9 mouse cellular contexts compared by ENCODE assay signal in the genomic region with DNA sequence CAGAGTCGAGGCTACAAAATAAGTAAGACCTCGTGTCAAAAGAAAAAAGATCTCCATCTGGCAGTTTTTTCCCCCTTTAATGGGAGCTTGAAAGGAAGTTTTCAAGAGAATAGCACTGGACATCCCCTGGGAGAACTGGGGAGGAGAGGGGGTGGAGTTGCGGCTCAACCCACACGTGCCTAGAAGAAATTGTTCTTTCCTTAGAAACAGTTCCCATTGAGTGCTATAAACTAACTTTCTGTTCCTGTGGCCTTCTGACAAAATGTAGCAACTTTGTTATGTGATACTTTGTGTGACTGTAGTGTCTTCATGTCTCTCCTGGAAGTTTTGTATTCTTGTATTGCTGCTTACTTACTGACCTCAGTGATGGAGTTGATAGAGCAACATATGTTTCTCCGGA. TPM values are rescaled to one million over a fixed set of nuclear protein-coding genes. Genes with fewer than 3 reads are reported as not detected.
DNase-seq lines count a peak whose midpoint lies in the region; ATAC-seq and TF ChIP-seq lines count a peak whose summit lies in the region.
"Had no signal": no experiment of that assay in that cellular context is flagged by ENCODE, and none has a peak within 500 bp of the region (broad histone marks: within the 10 kb centered on the region; RNA-seq: fewer than 3 reads in every experiment).

No protein-coding gene starts in this region.

- peaks cover 26% of the 10 kb centered on the region for H3K4me1 ChIP-seq in forebrain, embryonic 15.5 days
- peaks cover 16% of the 10 kb centered on the region for H3K4me1 ChIP-seq in liver, embryonic 16.5 days (ENCODE audit: control insufficient read depth, low read depth, low read length)

- peaks cover 39% of the 10 kb centered on the region for H3K79me2 ChIP-seq in C2C12 (ENCODE audit: control insufficient read depth, insufficient read depth)

- intact Hi-C loops in gastrocnemius, adult 2 months (cut with DNase I), result no loop called here

- H3K4me2 ChIP-seq in forebrain, embryonic 15.5 days (replicated peaks), result peak overlapping the region; percentile 67
- peak overlapping the region; percentile 69 for H3K4me2 ChIP-seq in liver, embryonic 16.5 days (ENCODE audit: low read depth, low read length)

- H3K9me3 ChIP-seq in forebrain, embryonic 15.5 days, result no peaks in the 10 kb centered on the region
- no peaks in the 10 kb centered on the region for H3K9me3 ChIP-seq in liver, embryonic 16.5 days (replicated peaks; ENCODE audit: control insufficient read depth, low read length)

- H3ac ChIP-seq in C2C12 (ENCODE audit: control insufficient read depth, insufficient read length, low read depth), result no peak overlapping the region

- H3K27me3 ChIP-seq in C2C12 (ENCODE audit: control insufficient read depth, insufficient read depth, insufficient read length), result no peaks in the 10 kb centered on the region
- H3K27me3 ChIP-seq in forebrain, embryonic 15.5 days, result no peaks in the 10 kb centered on the region
- H3K27me3 ChIP-seq in liver, embryonic 16.5 days (ENCODE audit: control insufficient read depth, insufficient read depth, low read depth, low read length), result no peaks in the 10 kb centered on the region

- H3K27ac ChIP-seq in gastrocnemius, adult 2 months, result peak overlapping the region; percentile 96; the same call in 1 of the 2 replicates
- H3K27ac ChIP-seq in forebrain, embryonic 15.5 days (replicated peaks), result no peak overlapping the region
- H3K27ac ChIP-seq in liver, embryonic 16.5 days (ENCODE audit: low read length), result no peak overlapping the region

- no peak for ATAC-seq in forebrain, embryonic 15.5 days (replicated peaks)
- no peak for ATAC-seq in liver, embryonic 16.5 days (ENCODE audit: low read depth)

- peak overlapping the region; percentile 97 for H3K4me3 ChIP-seq in gastrocnemius, adult 2 months
- peak overlapping the region; percentile 95 for H3K4me3 ChIP-seq in C2C12 (ENCODE audit: insufficient read depth, poor library complexity, severe bottlenecking)
- H3K4me3 ChIP-seq in forebrain, embryonic 15.5 days, result peak overlapping the region; percentile 94
- H3K4me3 ChIP-seq in liver, embryonic 16.5 days (ENCODE audit: low read depth, low read length), result peak overlapping the region; percentile 87

- peak overlapping the region; percentile 96 for H3K9ac ChIP-seq in forebrain, embryonic 15.5 days (replicated peaks)
- peak overlapping the region; percentile 0; the same call in 1 of the 2 replicates for H3K9ac ChIP-seq in liver, embryonic 16.5 days (ENCODE audit: low read depth, low read length)

- H3K36me3 ChIP-seq in C2C12 (ENCODE audit: control insufficient read depth, insufficient read depth), result peaks cover 17% of the 10 kb centered on the region
- peaks cover 32% of the 10 kb centered on the region for H3K36me3 ChIP-seq in forebrain, embryonic 15.5 days
- H3K36me3 ChIP-seq in liver, embryonic 16.5 days (ENCODE audit: control insufficient read depth, insufficient read depth), result peaks cover 3% of the 10 kb centered on the region; the same call in 1 of the 2 replicates

- no peak for TF ChIP-seq CTCF in gastrocnemius, adult 2 months (IDR thresholded peaks at IDR 0.05)
- TF ChIP-seq CTCF in C2C12 (IDR thresholded peaks at IDR 0.05; ENCODE audit: control insufficient read depth, insufficient read depth, insufficient read length), result no peak

- 26% methylated on average over 5 of the region's 5 CpGs for WGBS in forebrain, embryonic 15.5 days
- WGBS in liver, embryonic 16.5 days (ENCODE audit: insufficient replicate concordance), result 17% methylated on average over 5 of the region's 5 CpGs

- DNase-seq in gastrocnemius, adult 2 months, result no peak
- DNase-seq in gastrocnemius, postnatal 4 days (ENCODE audit: low spot score in 2 of 2), result no peak
- DNase-seq in Muller cell, postnatal 12 days (ENCODE audit: inconsistent ontology term), result no peak
- no peak for DNase-seq in layer of hippocampus, adult 18-20 months (ENCODE audit: low spot score in 2 of 2)
- DNase-seq in thymus, postnatal 36 days, result no peak

- peaks cover 21% of the 10 kb centered on the region for H3K79me3 ChIP-seq in C2C12 (ENCODE audit: low read depth)

TF ChIP-seq in C2C12, 6 proteins besides CTCF, POLR2A, EP300 and RAD21:
- TF ChIP-seq FOSL1 (IDR thresholded peaks at IDR 0.05; ENCODE audit: insufficient read depth, low read length, poor library complexity, severe bottlenecking) (no peak), MYOG (IDR thresholded peaks at IDR 0.05; ENCODE audit: control insufficient read depth, extremely low read depth, insufficient read length) (no peak), USF1 (IDR thresholded peaks at IDR 0.05; ENCODE audit: low read depth) (no peak), MYOD1 (IDR thresholded peaks at IDR 0.05; ENCODE audit: control insufficient read depth, insufficient read length, low read depth) (no peak), CEBPB (IDR thresholded peaks at IDR 0.05; ENCODE audit: low read depth) (no peak), MAX (IDR thresholded peaks at IDR 0.05) (no peak)
TF ChIP-seq in C2C12: peak in this region for 0.

RNA-seq across cellular contexts. Expression of a gene that starts 1.2 kb away (rescaled TPM):
- total RNA-seq in gastrocnemius, adult 2 months (2021), result 10 to 100 TPM; 14.1 to 17.0 TPM
- 10 to 100 TPM; 22.0 to 24.8 TPM for total RNA-seq in gastrocnemius, postnatal 4 days (2021)
- 4.7 TPM for polyA plus RNA-seq in C2C12 (2012; fragmentation: generic; extraction: Trizol)
- 59.9 and 62.5 TPM in 2 replicates for polyA plus RNA-seq in forebrain, embryonic 15.5 days (2015; fragmentation: Nextera tagmentation; extraction: Ambion mirVana)
- 6.6 and 6.7 TPM in 2 replicates for polyA plus RNA-seq in liver, embryonic 16.5 days (2015; fragmentation: Nextera tagmentation; extraction: Ambion mirVana)
- total RNA-seq in layer of hippocampus, adult 18-20 months (2021), result 10 to 100 TPM; 49.1 to 50.0 TPM

RNA-seq across cellular contexts. Expression of a gene that starts 1.3 kb away (rescaled TPM):
- 1 to 10 TPM; 4.0 to 5.4 TPM for total RNA-seq in gastrocnemius, adult 2 months (2021)
- total RNA-seq in gastrocnemius, postnatal 4 days (2021), result 1 to 10 TPM; 8.4 to 9.9 TPM
- polyA plus RNA-seq in C2C12 (2012; fragmentation: generic; extraction: Trizol), result 13.7 TPM
- 32.8 and 34.4 TPM in 2 replicates for polyA plus RNA-seq in forebrain, embryonic 15.5 days (2015; fragmentation: Nextera tagmentation; extraction: Ambion mirVana)
- polyA plus RNA-seq in liver, embryonic 16.5 days (2015; fragmentation: Nextera tagmentation; extraction: Ambion mirVana), result 10.0 and 10.6 TPM in 2 replicates
- total RNA-seq in layer of hippocampus, adult 18-20 months (2021), result 10 to 100 TPM; 22.3 to 23.2 TPM

RNA-seq across cellular contexts. Expression of a gene that starts 15.6 kb away (rescaled TPM):
- total RNA-seq in gastrocnemius, adult 2 months (2021), result not detected
- total RNA-seq in gastrocnemius, postnatal 4 days (2021), result not detected
- not detected for polyA plus RNA-seq in C2C12 (2012; fragmentation: generic; extraction: Trizol)
- polyA plus RNA-seq in forebrain, embryonic 15.5 days (2015; fragmentation: Nextera tagmentation; extraction: Ambion mirVana), result not detected in 2 replicates
- polyA plus RNA-seq in liver, embryonic 16.5 days (2015; fragmentation: Nextera tagmentation; extraction: Ambion mirVana), result not detected in 2 replicates
- not detected for total RNA-seq in layer of hippocampus, adult 18-20 months (2021)
- polyA plus RNA-seq: frontal cortex, adult 2 months had no signal

RNA-seq across cellular contexts. Expression of a gene that starts 52.7 kb away (rescaled TPM):
- 100 to 1,000 TPM; 221 to 236 TPM for total RNA-seq in gastrocnemius, adult 2 months (2021)
- 100 to 1,000 TPM; 364 to 369 TPM for total RNA-seq in gastrocnemius, postnatal 4 days (2021)
- polyA plus RNA-seq in C2C12 (2012; fragmentation: generic; extraction: Trizol), result 1,114 TPM
- polyA plus RNA-seq in forebrain, embryonic 15.5 days (2015; fragmentation: Nextera tagmentation; extraction: Ambion mirVana), result 585 and 597 TPM in 2 replicates
- polyA plus RNA-seq in liver, embryonic 16.5 days (2015; fragmentation: Nextera tagmentation; extraction: Ambion mirVana), result 258 and 312 TPM in 2 replicates
- 100 to 1,000 TPM; 198 to 207 TPM for total RNA-seq in layer of hippocampus, adult 18-20 months (2021)

RNA-seq across cellular contexts. Expression of a gene that starts 57.9 kb away (rescaled TPM):
- total RNA-seq in gastrocnemius, adult 2 months (2021), result 1 to 10 TPM; 2.8 to 3.3 TPM
- total RNA-seq in gastrocnemius, postnatal 4 days (2021), result 1 to 10 TPM; 4.8 to 5.9 TPM
- polyA plus RNA-seq in C2C12 (2012; fragmentation: generic; extraction: Trizol), result 1.1 TPM
- polyA plus RNA-seq in forebrain, embryonic 15.5 days (2015; fragmentation: Nextera tagmentation; extraction: Ambion mirVana), result 14.2 and 15.7 TPM in 2 replicates
- polyA plus RNA-seq in liver, embryonic 16.5 days (2015; fragmentation: Nextera tagmentation; extraction: Ambion mirVana), result 0.68 and 1.3 TPM in 2 replicates
- 100 to 1,000 TPM in 1 of 2 experiments, 10 to 100 TPM in 1; 94.9 to 103 TPM for total RNA-seq in layer of hippocampus, adult 18-20 months (2021)
